Mouse (Mus musculus) central nervous system, embryonic 11.5 days (tissue): Measurements from ENCODE around the gene Ppp1r12c. TPM values are rescaled to one million over a fixed set of nuclear protein-coding genes. Genes with fewer than 3 reads are reported as not detected.

Source experiments
- polyA plus RNA-seq: library from polyadenylated mRNA; depleted of rRNA; stranded (reverse); fragments of >200 nt; gene quantifications from 2 replicates; pipeline ENCODE4 v1.2.3, GENCODE M21; 2012; rRNA removed

Ppp1r12c gene
- polyA plus RNA-seq: 92.1 and 120 TPM in 2 replicates

DNA sequence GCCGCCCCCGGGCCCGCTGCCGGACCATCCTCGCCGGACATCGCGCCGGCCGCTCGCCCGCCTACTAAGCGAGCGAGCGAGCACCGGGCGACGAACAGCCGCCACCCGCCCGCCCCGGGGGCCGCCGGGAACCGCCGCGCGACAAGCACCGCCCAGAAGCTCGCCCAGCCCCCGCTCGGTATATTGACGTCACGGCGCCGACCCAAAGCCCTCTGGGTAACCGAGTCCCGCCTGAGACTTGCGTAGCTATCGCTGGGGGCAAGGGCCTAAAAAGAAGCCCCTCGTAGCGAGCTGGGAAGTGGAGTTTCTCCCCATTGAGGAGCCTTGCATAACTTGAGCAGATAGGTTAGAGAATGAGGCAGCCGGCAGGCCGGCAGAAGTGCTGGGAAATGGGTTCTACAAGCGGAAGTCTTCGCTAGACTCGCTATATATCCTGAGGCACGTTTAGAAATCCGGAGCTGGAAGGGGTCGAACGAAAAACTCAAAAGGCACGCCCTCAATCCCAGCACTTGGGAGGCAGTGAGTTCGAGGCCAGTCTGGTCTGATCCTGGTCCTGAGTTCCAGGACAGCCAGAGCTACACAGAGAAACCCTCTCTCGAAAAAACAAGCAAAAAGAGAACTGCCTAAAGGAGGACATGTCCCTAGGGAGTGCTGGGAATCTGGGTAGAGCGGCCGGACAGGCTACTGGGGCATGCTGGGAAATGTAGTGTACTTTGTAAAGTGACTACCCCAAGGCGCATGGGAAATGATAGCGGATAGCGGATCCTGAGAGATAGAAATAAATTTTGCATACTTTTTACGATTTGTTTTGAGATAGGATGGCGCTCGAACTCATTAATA lies at the start of gene Ppp1r12c:
Gene Ppp1r12c (minus strand): TSS at position 123 of the 840 bp plus-strand sequence.

GRCm38 (mm10) chr7:4547221-4547641 lies 45.8 kb upstream of the Ppp1r12c start, which contains the start of gene Syt5:
Gene Syt5 (minus strand): TSS chr7:4547541.

DNA sequence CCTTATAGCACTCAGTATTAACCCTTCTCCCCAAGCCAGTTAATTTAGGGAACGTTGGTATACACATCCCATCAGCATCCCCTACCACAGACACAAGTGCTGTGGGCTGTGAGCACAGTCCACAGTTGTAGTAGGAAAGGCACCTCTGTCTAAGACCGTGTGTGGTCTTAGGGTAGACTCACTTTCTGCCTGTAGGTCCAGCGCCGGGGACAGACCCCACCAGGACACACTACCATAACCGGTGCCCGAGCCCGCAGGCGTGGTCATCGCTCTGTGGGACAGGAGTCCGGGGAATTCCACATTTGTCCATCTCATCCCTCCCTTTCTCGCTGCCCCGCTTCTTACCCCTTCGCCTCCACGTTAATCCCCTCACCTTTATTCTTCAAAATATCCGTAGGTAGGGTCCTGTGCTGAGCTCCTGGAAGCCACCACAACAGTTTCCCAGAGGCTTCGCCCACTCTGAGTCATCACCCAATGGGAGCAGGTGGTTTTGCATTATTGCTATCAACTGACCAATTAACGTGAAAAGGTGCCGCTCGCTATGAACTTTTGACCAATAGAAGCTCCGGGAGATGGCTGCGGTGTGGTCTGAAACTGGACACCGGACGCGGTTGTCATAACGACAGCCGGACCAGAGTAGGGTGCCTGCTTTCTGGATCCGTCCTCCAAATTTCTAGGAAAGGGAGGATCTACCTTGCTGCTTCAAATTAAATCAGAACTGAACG lies 30.7 kb upstream of the Ppp1r12c start, which contains the start of gene Dnaaf3:
Gene Dnaaf3 (minus strand): TSS at position 449 of the 725 bp plus-strand sequence.

GRCm38 (mm10) chr7:4524212-4524922 lies 22.9 kb upstream of the Ppp1r12c start, which contains the start of gene Tnni3:
Gene Tnni3 (minus strand): TSS chr7:4524229.

DNA sequence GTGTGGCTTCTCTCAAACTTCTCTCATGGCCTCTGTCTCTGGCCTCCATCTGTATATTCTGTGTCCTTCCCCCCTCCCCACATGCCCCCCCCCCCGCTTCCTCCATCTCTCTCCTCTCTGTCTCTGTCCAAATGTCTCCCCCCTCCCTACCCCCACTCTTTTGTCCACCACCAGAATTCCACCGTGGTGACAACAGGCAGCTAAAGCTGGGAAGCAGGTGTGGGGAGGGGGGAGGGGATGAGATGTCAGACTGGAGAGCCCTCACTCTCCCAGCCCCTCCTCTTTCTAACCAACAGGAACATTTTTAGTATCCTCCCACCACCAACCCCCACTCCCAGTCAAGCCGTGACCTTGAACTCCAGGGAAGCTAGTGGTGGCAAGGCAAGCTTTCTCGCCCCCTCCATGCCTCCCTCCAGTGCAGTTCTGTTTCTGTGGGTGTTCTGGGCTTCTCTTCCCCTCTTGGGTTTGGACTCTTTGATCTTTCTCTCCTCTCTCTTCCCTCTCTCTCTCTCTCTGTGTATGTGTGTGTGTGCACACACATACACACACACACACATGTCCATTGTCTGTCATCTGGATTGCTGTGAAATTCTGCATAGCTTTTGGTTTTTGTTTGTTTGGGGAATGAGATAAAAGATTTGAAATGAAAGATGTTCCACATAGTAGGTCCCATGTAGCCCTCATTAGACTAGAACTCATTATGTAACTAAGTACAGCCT lies 15.0 kb upstream of the Ppp1r12c start, which contains the start of gene Tnnt1:
Gene Tnnt1 (minus strand): TSS at position 51 of the 719 bp plus-strand sequence.

GRCm38 (mm10) chr7:4460576-4461434 lies 40.7 kb downstream of the Ppp1r12c start, which contains the start of gene Eps8l1:
Gene Eps8l1 (plus strand): TSS chr7:4460674.

GRCm38 (mm10) chr7:4445216-4445791 lies 56.2 kb downstream of the Ppp1r12c start, which contains the start of gene Rdh13:
Gene Rdh13 (minus strand): TSS chr7:4445649.

Other genes with a start within 250 kb of the Ppp1r12c start
- not detected in 2 replicates for gene Ncr1, start 164.0 kb downstream of the Ppp1r12c start, polyA plus RNA-seq
- 0.22 and 0.39 TPM in 2 replicates for gene Gp6, start 103.9 kb downstream of the Ppp1r12c start, polyA plus RNA-seq
- 26.7 and 28.3 TPM in 2 replicates for gene Rdh13, start 56.0 kb downstream of the Ppp1r12c start, polyA plus RNA-seq
- 1.7 and 4.5 TPM in 2 replicates for gene Eps8l1, start 41.0 kb downstream of the Ppp1r12c start, polyA plus RNA-seq
- gene Tnnt1, start 14.7 kb upstream of the Ppp1r12c start, polyA plus RNA-seq: 19.4 and 82.3 TPM in 2 replicates
- gene Tnni3, start 22.5 kb upstream of the Ppp1r12c start, polyA plus RNA-seq: 28.7 and 43.3 TPM in 2 replicates
- 6.1 and 6.7 TPM in 2 replicates for gene Dnaaf3, start 30.8 kb upstream of the Ppp1r12c start, polyA plus RNA-seq
- gene Syt5, start 45.9 kb upstream of the Ppp1r12c start, polyA plus RNA-seq: 11.1 and 11.5 TPM in 2 replicates
- gene Ptprh, start 102.4 kb upstream of the Ppp1r12c start, polyA plus RNA-seq: 0.14 and 0.18 TPM in 2 replicates
- 25.3 and 29.9 TPM in 2 replicates for gene Tmem86b, start 129.7 kb upstream of the Ppp1r12c start, polyA plus RNA-seq
- 80.4 and 91.8 TPM in 2 replicates for gene Ppp6r1, start 157.3 kb upstream of the Ppp1r12c start, polyA plus RNA-seq
- 57.7 and 58.5 TPM in 2 replicates for gene Hspbp1, start 183.4 kb upstream of the Ppp1r12c start, polyA plus RNA-seq
- gene Brsk1, start 188.9 kb upstream of the Ppp1r12c start, polyA plus RNA-seq: 43.1 and 53.5 TPM in 2 replicates
- 0.12 TPM in 1 of 2 replicates, not detected in the other for gene Tmem150b, start 223.6 kb upstream of the Ppp1r12c start, polyA plus RNA-seq
- 164 and 180 TPM in 2 replicates for gene Kmt5c, start 238.4 kb upstream of the Ppp1r12c start, polyA plus RNA-seq